Mouse (Mus musculus): Measurements from ENCODE around the gene Klhdc10. TPM values are rescaled to one million over a fixed set of nuclear protein-coding genes. Genes with fewer than 3 reads are reported as not detected.

Klhdc10 gene
- polyA plus RNA-seq, 2 experiments = 9.4 to 12.8 TPM

- Histone ChIP-seq H3K9me3 (ENCODE audit: control insufficient read depth, low read length) (no peaks in the 10 kb centered on the region), H3K4me2 (ENCODE audit: low read depth) (peak overlapping the region; percentile 51), H3K9ac (replicated peaks) (no peak overlapping the region), H3K27me3 (ENCODE audit: control insufficient read depth, insufficient read depth, low read length) (no peaks in the 10 kb centered on the region), H3K36me3 (replicated peaks; ENCODE audit: control insufficient read depth, insufficient read depth, low read depth) (no peaks in the 10 kb centered on the region), H3K4me1 (replicated peaks; ENCODE audit: control insufficient read depth in 2 of 2, insufficient read depth in 2 of 2, low read length in 1 of 2) (peaks cover 0 to 9% of the 10 kb centered on the region in 2 experiments; a peak in 3 of 4 replicates), H3K4me3 (ENCODE audit: insufficient read depth in 1 of 2, low read depth in 2 of 2, low read length in 2 of 2) (peak overlapping the region in 1 of 2 experiments; percentile 13; a peak in 1 of 4 replicates), H3K27ac (no peak overlapping the region)
- ATAC-seq (ENCODE audit: insufficient read depth) (no peak), DNase-seq (ENCODE audit: low read depth in 3 of 3, low spot score in 3 of 3) (peak; percentile 71 to 79 (median 71))
- TF ChIP-seq CTCF (IDR thresholded peaks at IDR 0.05; ENCODE audit: low read depth) (peak; percentile 93), EP300 (IDR thresholded peaks at IDR 0.05; ENCODE audit: low read depth) (no peak)
- 16% methylated on average over 4 of the region's 4 CpGs for WGBS (ENCODE audit: insufficient replicate concordance)
Observed at GRCm38 (mm10) chr6:30403465-30403864, 1.8 kb downstream of the Klhdc10 start.

- DNase-seq (ENCODE audit: low read depth in 3 of 3, low spot score in 3 of 3) (no peak), ATAC-seq (ENCODE audit: insufficient read depth) (no peak)
- 43% methylated on average over 5 of the region's 5 CpGs for WGBS (ENCODE audit: insufficient replicate concordance)
Observed at GRCm38 (mm10) chr6:30404671-30405070, 3.0 kb downstream of the Klhdc10 start.

GRCm38 (mm10) chr6:30408276-30408675 is 6.6 kb downstream of the Klhdc10 start:
- ATAC-seq (ENCODE audit: insufficient read depth) (no peak), DNase-seq (ENCODE audit: low read depth in 3 of 3, low spot score in 3 of 3) (no peak)
- no peaks in the 10 kb centered on the region for H3K36me3 ChIP-seq (replicated peaks; ENCODE audit: control insufficient read depth, insufficient read depth, low read depth)
- H3K27me3 ChIP-seq (ENCODE audit: control insufficient read depth, insufficient read depth, low read length) = no peaks in the 10 kb centered on the region
- no peaks in the 10 kb centered on the region for H3K9me3 ChIP-seq (ENCODE audit: control insufficient read depth, low read length)
- no peak overlapping the region for H3K27ac ChIP-seq
- no peak overlapping the region for H3K4me2 ChIP-seq (ENCODE audit: low read depth)
- H3K9ac ChIP-seq (replicated peaks) = no peak overlapping the region
- H3K4me3 ChIP-seq (ENCODE audit: insufficient read depth in 1 of 2, low read depth in 2 of 2, low read length in 2 of 2) = no peak overlapping the region
- H3K4me1 ChIP-seq (replicated peaks; ENCODE audit: control insufficient read depth in 2 of 2, insufficient read depth in 2 of 2, low read length in 1 of 2) = peaks cover 0 to 9% of the 10 kb centered on the region in 2 experiments; a peak in 2 of 4 replicates
- WGBS (ENCODE audit: insufficient replicate concordance) = 72% methylated on average over 4 of the region's 4 CpGs
- TF ChIP-seq EP300 (IDR thresholded peaks at IDR 0.05; ENCODE audit: low read depth) (no peak), CTCF (IDR thresholded peaks at IDR 0.05; ENCODE audit: low read depth) (no peak)

More at GRCm38 (mm10) chr6:30404671-30405070, 3.0 kb downstream of the Klhdc10 start:
- TF ChIP-seq EP300 (IDR thresholded peaks at IDR 0.05; ENCODE audit: low read depth) (no peak), CTCF (IDR thresholded peaks at IDR 0.05; ENCODE audit: low read depth) (no peak)
- H3K4me1 ChIP-seq (replicated peaks; ENCODE audit: control insufficient read depth in 2 of 2, insufficient read depth in 2 of 2, low read length in 1 of 2) = peaks cover 0 to 11% of the 10 kb centered on the region in 2 experiments; a peak in 3 of 4 replicates
- no peak overlapping the region for H3K4me3 ChIP-seq (ENCODE audit: insufficient read depth in 1 of 2, low read depth in 2 of 2, low read length in 2 of 2)
- no peaks in the 10 kb centered on the region for H3K36me3 ChIP-seq (replicated peaks; ENCODE audit: control insufficient read depth, insufficient read depth, low read depth)
- H3K27ac ChIP-seq = no peak overlapping the region
- no peaks in the 10 kb centered on the region for H3K9me3 ChIP-seq (ENCODE audit: control insufficient read depth, low read length)
- H3K4me2 ChIP-seq (ENCODE audit: low read depth) = no peak overlapping the region
- no peaks in the 10 kb centered on the region for H3K27me3 ChIP-seq (ENCODE audit: control insufficient read depth, insufficient read depth, low read length)
- H3K9ac ChIP-seq (replicated peaks) = no peak overlapping the region

- Histone ChIP-seq H3K4me2 (ENCODE audit: low read depth) (no peak overlapping the region), H3K4me3 (ENCODE audit: insufficient read depth in 1 of 2, low read depth in 2 of 2, low read length in 2 of 2) (no peak overlapping the region), H3K27me3 (ENCODE audit: control insufficient read depth, insufficient read depth, low read length) (no peaks in the 10 kb centered on the region), H3K9me3 (ENCODE audit: control insufficient read depth, low read length) (no peaks in the 10 kb centered on the region), H3K36me3 (replicated peaks; ENCODE audit: control insufficient read depth, insufficient read depth, low read depth) (no peaks in the 10 kb centered on the region), H3K27ac (no peak overlapping the region), H3K4me1 (replicated peaks; ENCODE audit: control insufficient read depth in 2 of 2, insufficient read depth in 2 of 2, low read length in 1 of 2) (peaks cover 0 to 6% of the 10 kb centered on the region in 2 experiments; a peak in 2 of 4 replicates), H3K9ac (replicated peaks) (no peak overlapping the region)
- TF ChIP-seq CTCF (IDR thresholded peaks at IDR 0.05; ENCODE audit: low read depth) = no peak
- no peak for TF ChIP-seq EP300 (IDR thresholded peaks at IDR 0.05; ENCODE audit: low read depth)
- ATAC-seq (ENCODE audit: insufficient read depth) = no peak
- DNase-seq (ENCODE audit: low read depth in 3 of 3, low spot score in 3 of 3) = no peak
- 79% methylated on average over 7 of the region's 7 CpGs for WGBS (ENCODE audit: insufficient replicate concordance)
Observed at GRCm38 (mm10) chr6:30409399-30410093, 7.9 kb downstream of the Klhdc10 start.

- 71% methylated on average over 4 of the region's 4 CpGs for WGBS (ENCODE audit: insufficient replicate concordance)
- Histone ChIP-seq H3K27ac (no peak overlapping the region), H3K9me3 (ENCODE audit: control insufficient read depth, low read length) (no peaks in the 10 kb centered on the region), H3K36me3 (replicated peaks; ENCODE audit: control insufficient read depth, insufficient read depth, low read depth) (no peaks in the 10 kb centered on the region), H3K27me3 (ENCODE audit: control insufficient read depth, insufficient read depth, low read length) (no peaks in the 10 kb centered on the region), H3K9ac (replicated peaks) (no peak overlapping the region), H3K4me2 (ENCODE audit: low read depth) (no peak overlapping the region), H3K4me3 (ENCODE audit: insufficient read depth in 1 of 2, low read depth in 2 of 2, low read length in 2 of 2) (no peak overlapping the region), H3K4me1 (replicated peaks; ENCODE audit: control insufficient read depth in 2 of 2, insufficient read depth in 2 of 2, low read length in 1 of 2) (peaks cover 0 to 3% of the 10 kb centered on the region in 2 experiments; a peak in 1 of 4 replicates)
- ATAC-seq (ENCODE audit: insufficient read depth) = no peak
- TF ChIP-seq EP300 (IDR thresholded peaks at IDR 0.05; ENCODE audit: low read depth) (no peak), CTCF (IDR thresholded peaks at IDR 0.05; ENCODE audit: low read depth) (no peak)
- DNase-seq (ENCODE audit: low read depth in 3 of 3, low spot score in 3 of 3) = no peak
Observed at GRCm38 (mm10) chr6:30411311-30411710, 9.6 kb downstream of the Klhdc10 start.
